Mouse (Mus musculus): ENCODE data around the gene Hsf4. TPM values are rescaled to one million over a fixed set of nuclear protein-coding genes. Genes with fewer than 3 reads are reported as not detected.
A peak's percentile ranks its signal among the peaks of the same experiment; 100 is the strongest.

Hsf4 gene
- polyA plus RNA-seq, 1 experiment from 2014 or later, result not detected

DNA sequence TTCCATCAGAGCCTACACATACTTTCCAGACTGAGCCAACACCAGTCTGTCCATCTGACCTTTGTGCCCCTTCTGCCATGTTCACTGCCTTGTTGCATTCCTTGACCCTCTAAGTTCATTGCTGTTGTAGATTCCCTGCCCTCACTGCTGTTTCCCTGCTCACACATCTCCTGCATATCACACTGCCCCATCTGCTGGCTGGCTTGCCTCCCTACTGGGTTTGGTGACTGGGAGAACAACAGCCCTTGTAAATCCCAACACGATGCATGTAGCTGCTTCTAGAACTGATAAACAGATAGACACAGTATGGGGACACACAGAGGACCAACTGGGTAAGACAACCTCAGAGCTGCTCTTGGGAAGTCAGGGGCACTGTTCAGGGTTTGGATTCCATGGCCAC lies 42.1 kb downstream of the Hsf4 start:
- H3K27me3 ChIP-seq (ENCODE audit: insufficient read depth, low read length), result no peaks in the 10 kb centered on the region
- DNase-seq (no peak), ATAC-seq (peak; percentile 64)
- H3K4me1 ChIP-seq (ENCODE audit: insufficient read depth), result peaks cover 7% of the 10 kb centered on the region; the same call in 1 of the 2 replicates
- no peaks in the 10 kb centered on the region for H3K9me3 ChIP-seq (ENCODE audit: low read length)
- H3K4me3 ChIP-seq (ENCODE audit: low read depth, low read length), result no peak overlapping the region
- no peak overlapping the region for H3K4me2 ChIP-seq (ENCODE audit: low read depth, low read length)
- no peak overlapping the region for H3K9ac ChIP-seq (replicated peaks)
- H3K27ac ChIP-seq (ENCODE audit: low read depth), result no peak overlapping the region
- WGBS (ENCODE audit: insufficient replicate concordance), result 59% methylated on average over 1 of the region's 1 CpGs
- TF ChIP-seq CTCF (IDR thresholded peaks at IDR 0.05; ENCODE audit: low read depth), result peak; percentile 52
- TF ChIP-seq EP300 (IDR thresholded peaks at IDR 0.05; ENCODE audit: low read depth), result peak; percentile 56; the same call in 1 of the 2 replicates
- H3K36me3 ChIP-seq (replicated peaks; ENCODE audit: insufficient read depth, low read length), result peaks cover 76% of the 10 kb centered on the region

DNA sequence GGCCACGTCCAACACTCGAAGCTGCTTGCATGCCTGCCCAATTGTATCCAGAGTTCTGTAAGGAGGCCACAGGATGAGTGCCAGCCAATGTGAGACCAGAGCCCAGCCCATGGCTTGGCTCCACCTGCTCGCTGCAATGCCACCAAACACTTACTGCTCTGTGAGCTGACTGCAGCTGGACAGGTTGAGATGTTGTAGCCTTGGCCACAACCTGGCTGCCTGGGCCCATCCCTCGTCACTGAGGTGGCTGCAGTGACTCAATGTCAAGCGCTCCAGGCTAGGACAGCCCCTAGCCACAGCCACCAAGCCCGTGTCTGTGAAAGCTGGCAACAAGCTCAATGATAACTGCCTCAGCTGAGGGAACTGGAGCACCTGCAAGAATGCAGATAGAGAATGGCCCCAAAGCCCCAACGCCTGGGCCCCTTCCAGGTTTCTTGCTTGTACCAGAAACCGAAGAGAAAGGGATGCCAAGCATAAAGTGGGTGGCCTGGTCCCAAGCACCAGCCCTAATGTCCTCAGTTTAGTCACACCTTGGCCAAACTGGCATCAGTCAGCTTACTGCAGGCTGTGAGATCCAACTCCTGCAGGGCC lies 43.4 kb downstream of the Hsf4 start:
- no peak overlapping the region for H3K9ac ChIP-seq (replicated peaks)
- H3K36me3 ChIP-seq (replicated peaks; ENCODE audit: insufficient read depth, low read length), result peaks cover 76% of the 10 kb centered on the region
- H3K4me2 ChIP-seq (ENCODE audit: low read depth, low read length), result no peak overlapping the region
- peaks cover 7% of the 10 kb centered on the region; the same call in 1 of the 2 replicates for H3K4me1 ChIP-seq (ENCODE audit: insufficient read depth)
- TF ChIP-seq EP300 (IDR thresholded peaks at IDR 0.05; ENCODE audit: low read depth) (no peak), CTCF (IDR thresholded peaks at IDR 0.05; ENCODE audit: low read depth) (no peak)
- H3K27me3 ChIP-seq (ENCODE audit: insufficient read depth, low read length), result no peaks in the 10 kb centered on the region
- DNase-seq, result no peak
- no peak overlapping the region; the same call in 1 of the 2 replicates for H3K27ac ChIP-seq (ENCODE audit: low read depth)
- no peaks in the 10 kb centered on the region for H3K9me3 ChIP-seq (ENCODE audit: low read length)
- WGBS (ENCODE audit: insufficient replicate concordance), result 69% methylated on average over 8 of the region's 8 CpGs
- peak; percentile 60 for ATAC-seq
- no peak overlapping the region for H3K4me3 ChIP-seq (ENCODE audit: low read depth, low read length)

DNA sequence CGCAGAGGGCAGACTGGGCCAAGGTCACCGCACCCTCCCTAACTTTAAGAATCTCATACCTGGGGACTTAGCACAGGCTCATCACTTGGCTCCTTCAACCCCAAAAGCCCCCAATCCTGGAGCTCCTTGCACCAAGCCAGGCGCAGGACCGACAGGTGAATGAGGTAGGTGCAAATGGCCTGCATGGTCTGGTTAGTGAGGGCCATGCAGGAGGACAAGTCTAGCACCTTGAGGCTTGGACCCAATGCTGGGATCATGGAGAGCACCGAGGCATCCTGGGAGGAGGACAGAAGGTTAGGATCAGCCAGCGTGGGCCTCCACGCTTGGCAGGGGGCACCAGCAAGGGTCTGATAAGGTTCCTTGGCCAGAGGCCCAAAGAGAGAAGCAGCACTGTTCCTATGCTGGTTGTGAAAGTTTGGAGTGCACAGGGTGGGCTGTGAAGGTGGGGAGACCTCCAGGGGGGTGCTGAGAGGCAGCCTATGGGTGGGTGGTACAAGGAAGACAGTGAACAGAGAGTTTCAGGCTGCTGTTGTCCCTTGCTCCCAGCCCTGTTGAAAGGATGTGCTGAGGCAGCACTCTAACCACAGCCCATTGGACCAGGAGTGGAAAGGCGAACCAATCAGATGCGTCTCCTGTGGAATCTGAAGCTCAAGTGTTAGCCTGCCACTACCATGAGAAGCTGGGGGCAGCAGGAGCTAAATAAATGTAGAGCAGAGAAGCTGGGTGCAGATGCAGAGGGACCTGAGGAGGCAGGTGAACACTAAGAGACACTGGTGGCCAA lies 44.2 kb downstream of the Hsf4 start:
- H3K9ac ChIP-seq (replicated peaks), result no peak overlapping the region
- DNase-seq (no peak), ATAC-seq (peak; percentile 18; the same call in 1 of the 2 replicates)
- H3K9me3 ChIP-seq (ENCODE audit: low read length), result no peaks in the 10 kb centered on the region
- H3K27me3 ChIP-seq (ENCODE audit: insufficient read depth, low read length), result no peaks in the 10 kb centered on the region
- peaks cover 75% of the 10 kb centered on the region for H3K36me3 ChIP-seq (replicated peaks; ENCODE audit: insufficient read depth, low read length)
- WGBS (ENCODE audit: insufficient replicate concordance), result 78% methylated on average over 9 of the region's 9 CpGs
- peaks cover 7% of the 10 kb centered on the region; the same call in 1 of the 2 replicates for H3K4me1 ChIP-seq (ENCODE audit: insufficient read depth)
- no peak overlapping the region; the same call in 1 of the 2 replicates for H3K27ac ChIP-seq (ENCODE audit: low read depth)
- no peak overlapping the region for H3K4me3 ChIP-seq (ENCODE audit: low read depth, low read length)
- peak overlapping the region; percentile 15; the same call in 1 of the 2 replicates for H3K4me2 ChIP-seq (ENCODE audit: low read depth, low read length)
- TF ChIP-seq EP300 (IDR thresholded peaks at IDR 0.05; ENCODE audit: low read depth) (no peak), CTCF (IDR thresholded peaks at IDR 0.05; ENCODE audit: low read depth) (no peak)

DNA sequence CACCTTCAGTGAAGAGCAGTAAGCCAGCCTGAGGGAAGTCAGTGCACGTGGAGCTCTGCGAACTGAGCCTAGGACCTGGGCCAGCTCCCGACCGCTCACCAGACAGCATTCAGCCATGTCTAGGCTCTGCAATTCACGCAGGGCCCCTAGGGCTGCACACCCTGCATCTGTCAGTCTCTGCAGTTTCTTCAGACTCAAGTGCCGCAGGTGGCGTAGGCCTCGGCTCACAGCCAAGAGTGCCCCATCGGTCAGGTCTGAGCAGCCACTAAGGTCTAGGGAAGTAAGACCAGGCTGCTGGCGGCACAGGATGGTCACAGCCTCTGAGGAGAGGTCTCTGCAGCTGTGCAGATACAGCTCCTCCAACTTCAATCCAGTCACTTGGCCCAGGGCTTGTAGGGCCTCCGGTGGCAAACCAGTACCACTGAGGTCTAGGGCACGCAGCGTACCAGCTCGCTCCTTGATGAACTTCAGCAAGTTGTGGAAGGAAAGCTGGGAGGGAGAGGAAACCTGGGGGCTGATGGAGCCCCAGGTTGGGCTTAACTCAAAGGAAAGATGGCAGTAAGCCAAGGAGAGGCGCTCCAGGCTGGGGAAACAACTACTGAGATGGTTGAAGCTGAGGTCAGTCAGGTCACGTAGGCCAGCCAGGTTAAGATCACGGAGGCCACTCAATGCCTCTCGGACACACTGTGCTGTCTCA lies 45.6 kb downstream of the Hsf4 start:
- H3K36me3 ChIP-seq (replicated peaks; ENCODE audit: insufficient read depth, low read length), result peaks cover 70% of the 10 kb centered on the region
- no peak overlapping the region for H3K27ac ChIP-seq (ENCODE audit: low read depth)
- no peak for TF ChIP-seq CTCF (IDR thresholded peaks at IDR 0.05; ENCODE audit: low read depth)
- no peak for TF ChIP-seq EP300 (IDR thresholded peaks at IDR 0.05; ENCODE audit: low read depth)
- no peaks in the 10 kb centered on the region for H3K27me3 ChIP-seq (ENCODE audit: insufficient read depth, low read length)
- H3K4me3 ChIP-seq (ENCODE audit: low read depth, low read length), result no peak overlapping the region
- peaks cover 11% of the 10 kb centered on the region; the same call in 1 of the 2 replicates for H3K4me1 ChIP-seq (ENCODE audit: insufficient read depth)
- DNase-seq, result no peak
- no peak for ATAC-seq
- H3K4me2 ChIP-seq (ENCODE audit: low read depth, low read length), result no peak overlapping the region
- no peaks in the 10 kb centered on the region for H3K9me3 ChIP-seq (ENCODE audit: low read length)
- 88% methylated on average over 18 of the region's 18 CpGs for WGBS (ENCODE audit: insufficient replicate concordance)
- no peak overlapping the region for H3K9ac ChIP-seq (replicated peaks)

DNA sequence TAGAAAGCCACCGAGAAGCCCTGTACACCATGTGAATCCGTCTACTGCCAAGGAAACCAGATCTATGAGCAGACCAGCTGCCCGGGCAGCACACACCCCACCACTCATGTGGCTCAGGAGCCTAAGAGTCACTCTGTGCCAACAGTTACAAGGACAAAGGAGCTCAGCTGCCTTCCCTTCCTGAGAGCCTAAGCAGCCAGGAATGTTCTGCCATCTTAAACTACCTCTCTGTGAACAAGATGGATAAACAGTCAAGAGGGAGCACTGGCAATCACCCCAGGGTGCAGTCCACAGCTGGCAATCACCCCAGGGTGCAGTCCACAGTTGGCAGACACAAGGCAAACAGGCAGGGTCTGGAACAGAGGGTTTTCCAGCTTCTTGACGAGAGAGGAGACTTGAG lies 48.3 kb downstream of the Hsf4 start:
- TF ChIP-seq EP300 (IDR thresholded peaks at IDR 0.05; ENCODE audit: low read depth) (no peak), CTCF (IDR thresholded peaks at IDR 0.05; ENCODE audit: low read depth) (no peak)
- H3K4me1 ChIP-seq (ENCODE audit: insufficient read depth), result peaks cover 11% of the 10 kb centered on the region; the same call in 1 of the 2 replicates
- ATAC-seq, result no peak
- no peak overlapping the region for H3K4me3 ChIP-seq (ENCODE audit: low read depth, low read length)
- WGBS (ENCODE audit: insufficient replicate concordance), result 88% methylated on average over 4 of the region's 4 CpGs
- H3K36me3 ChIP-seq (replicated peaks; ENCODE audit: insufficient read depth, low read length), result peaks cover 58% of the 10 kb centered on the region
- no peak overlapping the region for H3K27ac ChIP-seq (ENCODE audit: low read depth)
- H3K9me3 ChIP-seq (ENCODE audit: low read length), result no peaks in the 10 kb centered on the region
- H3K4me2 ChIP-seq (ENCODE audit: low read depth, low read length), result no peak overlapping the region
- no peaks in the 10 kb centered on the region for H3K27me3 ChIP-seq (ENCODE audit: insufficient read depth, low read length)
- no peak overlapping the region for H3K9ac ChIP-seq (replicated peaks)
- no peak for DNase-seq

DNA sequence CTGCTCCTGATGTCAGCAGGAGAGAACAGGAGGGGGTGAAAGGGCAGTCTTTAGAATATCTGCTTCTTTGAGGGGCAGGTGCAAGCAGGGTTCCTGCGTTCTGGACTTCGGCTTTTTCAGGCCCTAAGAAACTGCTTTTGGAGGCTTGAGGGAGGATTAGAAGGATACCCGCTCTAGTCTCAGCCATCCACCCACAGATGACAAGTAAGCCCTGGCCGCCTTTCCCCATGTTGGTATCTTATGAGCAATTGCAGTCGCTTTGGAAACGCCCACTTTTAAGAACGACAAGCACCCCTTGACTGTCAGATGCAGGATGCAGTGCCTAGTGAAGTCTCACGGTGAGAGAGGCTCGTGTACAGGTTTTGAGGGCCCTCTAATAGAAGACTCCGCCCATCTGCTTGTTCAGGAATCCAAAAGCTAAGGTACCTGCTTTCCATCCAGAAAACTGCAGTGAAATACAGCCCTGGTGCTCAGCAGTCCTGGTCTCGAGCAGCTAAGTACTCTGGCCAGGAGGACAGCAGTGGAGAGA lies 49.1 kb downstream of the Hsf4 start:
- TF ChIP-seq CTCF (IDR thresholded peaks at IDR 0.05; ENCODE audit: low read depth), result no peak
- peaks cover 53% of the 10 kb centered on the region for H3K36me3 ChIP-seq (replicated peaks; ENCODE audit: insufficient read depth, low read length)
- H3K4me1 ChIP-seq (ENCODE audit: insufficient read depth), result peaks cover 6% of the 10 kb centered on the region
- no peaks in the 10 kb centered on the region for H3K27me3 ChIP-seq (ENCODE audit: insufficient read depth, low read length)
- WGBS (ENCODE audit: insufficient replicate concordance), result 80% methylated on average over 11 of the region's 11 CpGs
- H3K9ac ChIP-seq (replicated peaks), result no peak overlapping the region
- H3K9me3 ChIP-seq (ENCODE audit: low read length), result no peaks in the 10 kb centered on the region
- no peak overlapping the region for H3K4me3 ChIP-seq (ENCODE audit: low read depth, low read length)
- no peak overlapping the region for H3K27ac ChIP-seq (ENCODE audit: low read depth)
- DNase-seq, result no peak
- no peak overlapping the region for H3K4me2 ChIP-seq (ENCODE audit: low read depth, low read length)
- no peak for ATAC-seq
